Mouse (Mus musculus) heart, embryonic 11.5 days (tissue): ENCODE results near the gene Ring1. TPM values are rescaled to one million over a fixed set of nuclear protein-coding genes. Genes with fewer than 3 reads are reported as not detected.
"Not testable (repeated sequence)": the region's sequence is repeated elsewhere in the genome, so short reads cannot be mapped to it uniquely, and the experiment has no call there.

Experiments
- ATAC-seq: fragments of 200-750 bp; cut with Nextera tagmentation; replicated peaks from 2 replicates; pipeline ENCODE4 v1.8.0; 2017; ENCODE audit warnings: moderate library complexity; ENCODE audit not compliant: insufficient number of reproducible peaks, low FRiP score, low TSS enrichment
- H3K27ac ChIP-seq: fragments of 300-500 bp; sonication (generic); 2 replicates; pipeline ENCODE4 v1.5.1; 2014; ENCODE audit warnings: mild to moderate bottlenecking, low read depth, low read length
- H3K27me3 ChIP-seq: fragments of 300-500 bp; sonication (generic); 2 replicates; pipeline ENCODE4 v1.6.1; 2014; ENCODE audit warnings: mild to moderate bottlenecking, low read length, mixed read lengths; ENCODE audit not compliant: control insufficient read depth, insufficient read depth
- H3K36me3 ChIP-seq: fragments of 300-500 bp; sonication (generic); 2 replicates; pipeline ENCODE4 v1.6.1; 2014; ENCODE audit warnings: mild to moderate bottlenecking, low read length, moderate library complexity, mixed read lengths; ENCODE audit not compliant: control insufficient read depth, insufficient read depth
- H3K4me1 ChIP-seq: fragments of 300-500 bp; sonication (generic); 2 replicates; pipeline ENCODE4 v1.6.1; 2014; ENCODE audit warnings: low read length; ENCODE audit not compliant: control insufficient read depth, insufficient read depth
- H3K4me2 ChIP-seq: fragments of 300-500 bp; sonication (generic); 2 replicates; pipeline ENCODE4 v1.6.1; 2014; ENCODE audit warnings: mild to moderate bottlenecking, moderate library complexity
- H3K4me3 ChIP-seq: fragments of 300-500 bp; sonication (generic); 2 replicates; pipeline ENCODE4 v1.5.1; 2014; ENCODE audit warnings: low read depth, low read length
- H3K9ac ChIP-seq: fragments of 300-500 bp; sonication (generic); 2 replicates; pipeline ENCODE4 v1.6.1; 2014; ENCODE audit warnings: mild to moderate bottlenecking, low read depth, low read length, moderate library complexity
- H3K9me3 ChIP-seq: fragments of 300-500 bp; sonication (generic); replicated peaks from 2 replicates; pipeline ENCODE4 v1.6.1; 2016; ENCODE audit warnings: low read length; ENCODE audit not compliant: control insufficient read depth
- WGBS: fragments of 180-500 bp; shearing (Covaris S2); extraction: QIAGEN DNeasy Blood & Tissue Kit; methylation state at CpG from one replicate; pipeline ENCODE4 v1.1.7; 2014; ENCODE audit not compliant: insufficient replicate concordance; 5-methylcytosine and 5-hydroxymethylcytosine counted together
- polyA plus RNA-seq: library from polyadenylated mRNA; unstranded; fragments of >200 nt; fragmentation: Nextera tagmentation; extraction: Ambion mirVana; gene quantifications from 2 replicates; pipeline ENCODE4 v1.2.1, GENCODE M21; 2014

The Ring1 gene
- polyA plus RNA-seq, 1 experiment from 2014 or later = 3.9 TPM

- H3K36me3 ChIP-seq = no peaks in the 10 kb centered on the region
- H3K4me3 ChIP-seq = no peak overlapping the region
- no peaks in the 10 kb centered on the region for H3K27me3 ChIP-seq
- no peak overlapping the region for H3K4me2 ChIP-seq
- H3K27ac ChIP-seq = no peak overlapping the region
- H3K9me3 ChIP-seq = no peaks in the 10 kb centered on the region
- ATAC-seq = no peak
- WGBS = 53% methylated on average over 5 of the region's 5 CpGs
- no peak overlapping the region for H3K9ac ChIP-seq
- no peaks in the 10 kb centered on the region for H3K4me1 ChIP-seq
Measured at GRCm38 (mm10) chr17:34010156-34010555, 14.3 kb downstream of the Ring1 start.

GRCm38 (mm10) chr17:34006570-34006969 lies 17.9 kb downstream of the Ring1 start:
- ATAC-seq = no peak
- 46% methylated on average over 2 of the region's 2 CpGs for WGBS
- H3K27ac ChIP-seq = no peak overlapping the region
- H3K4me3 ChIP-seq = no peak overlapping the region
- H3K9ac ChIP-seq = no peak overlapping the region
- no peaks in the 10 kb centered on the region for H3K9me3 ChIP-seq
- no peak overlapping the region for H3K4me2 ChIP-seq
- H3K36me3 ChIP-seq = no peaks in the 10 kb centered on the region
- H3K4me1 ChIP-seq = no peaks in the 10 kb centered on the region
- peaks cover 7% of the 10 kb centered on the region for H3K27me3 ChIP-seq

- Histone ChIP-seq H3K27ac (no peak overlapping the region), H3K4me1 (no peaks in the 10 kb centered on the region; the same call in 1 of the 2 replicates), H3K9ac (no peak overlapping the region), H3K27me3 (peaks cover 30% of the 10 kb centered on the region), H3K4me2 (no peak overlapping the region), H3K9me3 (no peaks in the 10 kb centered on the region), H3K36me3 (no peaks in the 10 kb centered on the region), H3K4me3 (no peak overlapping the region)
- ATAC-seq = no peak
- 3% methylated on average over 5 of the region's 5 CpGs for WGBS
Measured at GRCm38 (mm10) chr17:34003426-34003825, 21.1 kb downstream of the Ring1 start.

GRCm38 (mm10) chr17:34000796-34001195 lies 23.7 kb downstream of the Ring1 start:
- not testable (repeated sequence) for ATAC-seq
- H3K27me3 ChIP-seq = peaks cover 35% of the 10 kb centered on the region

GRCm38 (mm10) chr17:34000150-34000537 lies 24.3 kb downstream of the Ring1 start, which contains the start of gene H2-K1:
TSS of gene H2-K1 (minus strand) at chr17:34000347.
- no peaks in the 10 kb centered on the region for H3K9me3 ChIP-seq
- WGBS = under 1% methylated on average over 30 of the region's 30 CpGs
- no peaks in the 10 kb centered on the region; the same call in 1 of the 2 replicates for H3K4me1 ChIP-seq
- H3K36me3 ChIP-seq = no peaks in the 10 kb centered on the region
- H3K27ac ChIP-seq = no peak within 1 kb of the TSS
- peak within 1 kb of the TSS; percentile 60; the same call in 1 of the 2 replicates for H3K9ac ChIP-seq
- H3K27me3 ChIP-seq = peaks cover 37% of the 10 kb centered on the region
- peak; percentile 57 for ATAC-seq
- H3K4me2 ChIP-seq = peak within 1 kb of the TSS; percentile 99
- peak within 1 kb of the TSS; percentile 63 for H3K4me3 ChIP-seq

More at GRCm38 (mm10) chr17:34000796-34001195, 23.7 kb downstream of the Ring1 start:
- not testable (repeated sequence) for H3K4me1 ChIP-seq, H3K4me2 ChIP-seq, H3K36me3 ChIP-seq, H3K9me3 ChIP-seq, H3K27ac ChIP-seq, H3K4me3 ChIP-seq, H3K9ac ChIP-seq
- WGBS = 55% methylated on average over 2 of the region's 2 CpGs

- WGBS = 2% methylated on average over 86 of the region's 87 CpGs
- no peaks in the 10 kb centered on the region for H3K9me3 ChIP-seq
- H3K4me2 ChIP-seq = peak overlapping the region; percentile 99
- peaks cover 37% of the 10 kb centered on the region for H3K27me3 ChIP-seq
- H3K4me1 ChIP-seq = no peaks in the 10 kb centered on the region; the same call in 1 of the 2 replicates
- peak overlapping the region; percentile 63 for H3K4me3 ChIP-seq
- ATAC-seq = 0 out of 2 replicates have a peak, but pooled peaks have one; percentile 14
- H3K27ac ChIP-seq = no peak overlapping the region
- peak overlapping the region; percentile 60; the same call in 1 of the 2 replicates for H3K9ac ChIP-seq
- H3K36me3 ChIP-seq = no peaks in the 10 kb centered on the region
Measured at GRCm38 (mm10) chr17:33999341-34000149, 24.9 kb downstream of the Ring1 start.

GRCm38 (mm10) chr17:33998697-33999096 lies 25.8 kb downstream of the Ring1 start:
- H3K9ac ChIP-seq, ATAC-seq, H3K9me3 ChIP-seq, H3K4me3 ChIP-seq, H3K4me2 ChIP-seq, H3K36me3 ChIP-seq, H3K27ac ChIP-seq, H3K4me1 ChIP-seq: not testable (repeated sequence)
- H3K27me3 ChIP-seq = peaks cover 37% of the 10 kb centered on the region
- 47% methylated on average over 5 of the region's 5 CpGs for WGBS

- H3K4me2 ChIP-seq, H3K4me1 ChIP-seq, H3K4me3 ChIP-seq, H3K27ac ChIP-seq, H3K9me3 ChIP-seq, ATAC-seq, H3K9ac ChIP-seq, H3K36me3 ChIP-seq: not testable (repeated sequence)
- WGBS = 86% methylated on average over 2 of the region's 2 CpGs
- H3K27me3 ChIP-seq = peaks cover 34% of the 10 kb centered on the region
Measured at GRCm38 (mm10) chr17:33997025-33997424, 27.5 kb downstream of the Ring1 start.
